Mouse (Mus musculus): ENCODE measurements around the gene Slc22a1. TPM values are rescaled to one million over a fixed set of nuclear protein-coding genes. Genes with fewer than 3 reads are reported as not detected.
A peak's percentile ranks its signal among the peaks of the same experiment; 100 is the strongest.

Slc22a1 gene
- polyA plus RNA-seq, 1 experiment from 2014 or later, result 0.10 TPM

DNA sequence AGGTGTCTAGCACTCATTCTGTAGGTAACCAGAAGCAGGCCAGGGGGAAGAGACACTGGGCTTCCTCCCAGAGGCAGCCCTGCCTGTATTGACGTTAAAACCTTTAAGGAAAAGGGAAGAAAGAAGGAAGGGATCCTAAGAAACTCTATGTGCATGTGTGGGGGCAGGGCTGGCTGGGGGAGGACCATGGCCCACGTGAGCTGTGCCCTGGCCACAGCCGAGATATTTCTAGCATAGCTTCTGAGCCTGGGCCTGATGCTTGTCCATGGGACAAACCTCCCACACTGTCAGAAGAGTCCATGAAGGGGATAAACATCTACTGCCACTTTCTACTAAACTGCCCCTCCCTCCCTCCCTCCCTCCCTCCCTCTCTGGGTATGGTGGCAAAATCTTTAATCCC, 1.8 kb downstream of the Slc22a1 start:
- no peak overlapping the region for H3K9ac ChIP-seq (ENCODE audit: low read depth, low read length)
- DNase-seq (ENCODE audit: low spot score), result no peak
- no peaks in the 10 kb centered on the region for H3K27me3 ChIP-seq (replicated peaks; ENCODE audit: control insufficient read depth, insufficient read depth, low read length)
- no peaks in the 10 kb centered on the region for H3K9me3 ChIP-seq (ENCODE audit: control insufficient read depth, low read length)
- ATAC-seq (replicated peaks; ENCODE audit: low FRiP score), result no peak
- H3K27ac ChIP-seq (ENCODE audit: low read depth, low read length), result no peak overlapping the region
- H3K4me3 ChIP-seq (ENCODE audit: low read depth, low read length), result no peak overlapping the region
- peaks cover 19% of the 10 kb centered on the region for H3K4me1 ChIP-seq (replicated peaks; ENCODE audit: control insufficient read depth, insufficient read depth, low read length)
- H3K4me2 ChIP-seq, result no peak overlapping the region
- no peaks in the 10 kb centered on the region for H3K36me3 ChIP-seq (ENCODE audit: control insufficient read depth, insufficient read depth, low read length)
- 72% methylated on average over 3 of the region's 3 CpGs for WGBS

DNA sequence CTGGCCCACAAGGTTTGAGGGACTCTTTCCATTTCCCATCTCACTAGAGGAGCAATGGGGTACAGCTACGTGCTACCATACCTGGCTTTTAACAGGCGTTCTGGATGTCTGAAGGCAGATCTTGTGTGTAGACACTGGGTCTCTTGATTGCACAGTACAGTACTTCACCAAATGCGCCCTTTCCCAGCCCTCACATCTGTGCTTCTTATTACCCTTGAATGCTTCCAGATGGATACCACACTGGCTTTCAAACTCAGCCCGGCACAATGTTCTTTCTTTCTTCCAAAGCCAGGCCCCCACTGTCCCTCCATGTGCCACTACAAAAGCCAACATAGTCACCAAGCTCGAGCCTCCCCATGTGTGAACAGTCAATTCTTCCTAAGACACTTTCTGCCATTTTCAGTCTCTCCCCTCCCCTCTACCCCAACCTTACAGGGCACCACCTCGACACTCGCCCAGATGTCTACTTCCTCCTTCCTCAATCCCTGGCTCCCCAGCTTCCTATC, 3.3 kb downstream of the Slc22a1 start:
- ATAC-seq (replicated peaks; ENCODE audit: low FRiP score), result no peak
- no peak for DNase-seq (ENCODE audit: low spot score)
- Histone ChIP-seq H3K4me3 (ENCODE audit: low read depth, low read length) (no peak overlapping the region), H3K9me3 (ENCODE audit: control insufficient read depth, low read length) (no peaks in the 10 kb centered on the region), H3K27ac (ENCODE audit: low read depth, low read length) (no peak overlapping the region), H3K9ac (ENCODE audit: low read depth, low read length) (no peak overlapping the region), H3K27me3 (replicated peaks; ENCODE audit: control insufficient read depth, insufficient read depth, low read length) (no peaks in the 10 kb centered on the region), H3K4me2 (no peak overlapping the region), H3K4me1 (replicated peaks; ENCODE audit: control insufficient read depth, insufficient read depth, low read length) (peaks cover 35% of the 10 kb centered on the region), H3K36me3 (ENCODE audit: control insufficient read depth, insufficient read depth, low read length) (no peaks in the 10 kb centered on the region)
- WGBS, result 73% methylated on average over 7 of the region's 7 CpGs

DNA sequence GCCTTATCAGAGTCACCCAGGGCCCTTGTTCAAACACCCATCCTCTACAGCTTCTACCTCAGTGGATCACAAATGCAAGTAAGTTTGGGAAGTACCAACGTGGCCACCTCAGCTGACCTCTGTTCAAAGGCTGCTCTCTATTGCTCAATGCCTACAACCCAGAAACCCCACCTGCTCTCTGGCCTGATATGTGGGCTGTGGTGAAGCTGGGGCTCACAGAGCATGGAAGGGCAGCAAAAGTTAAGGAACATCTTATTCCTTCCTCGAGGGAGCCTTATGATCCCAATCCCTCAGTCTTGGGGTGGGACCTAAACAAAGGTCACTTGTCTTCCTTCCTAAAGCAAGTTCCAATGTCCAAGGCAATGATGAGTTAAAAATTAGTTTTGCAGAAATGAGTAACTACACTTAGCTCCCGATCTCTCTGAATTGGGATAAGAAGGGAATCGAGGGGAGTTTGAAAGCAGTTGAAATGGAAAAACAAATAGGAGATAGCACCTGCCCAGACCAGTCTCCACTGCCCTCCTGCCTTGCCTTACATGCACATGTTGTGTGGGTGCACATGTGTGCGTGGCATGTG, 4.5 kb downstream of the Slc22a1 start:
- no peaks in the 10 kb centered on the region for H3K36me3 ChIP-seq (ENCODE audit: control insufficient read depth, insufficient read depth, low read length)
- ATAC-seq (replicated peaks; ENCODE audit: low FRiP score), result no peak
- no peak overlapping the region for H3K9ac ChIP-seq (ENCODE audit: low read depth, low read length)
- H3K27me3 ChIP-seq (replicated peaks; ENCODE audit: control insufficient read depth, insufficient read depth, low read length), result no peaks in the 10 kb centered on the region
- peaks cover 37% of the 10 kb centered on the region for H3K4me1 ChIP-seq (replicated peaks; ENCODE audit: control insufficient read depth, insufficient read depth, low read length)
- no peak overlapping the region for H3K4me2 ChIP-seq
- no peak overlapping the region for H3K4me3 ChIP-seq (ENCODE audit: low read depth, low read length)
- 69% methylated on average over 5 of the region's 5 CpGs for WGBS
- no peak for DNase-seq (ENCODE audit: low spot score)
- no peak overlapping the region for H3K27ac ChIP-seq (ENCODE audit: low read depth, low read length)
- no peaks in the 10 kb centered on the region for H3K9me3 ChIP-seq (ENCODE audit: control insufficient read depth, low read length)

DNA sequence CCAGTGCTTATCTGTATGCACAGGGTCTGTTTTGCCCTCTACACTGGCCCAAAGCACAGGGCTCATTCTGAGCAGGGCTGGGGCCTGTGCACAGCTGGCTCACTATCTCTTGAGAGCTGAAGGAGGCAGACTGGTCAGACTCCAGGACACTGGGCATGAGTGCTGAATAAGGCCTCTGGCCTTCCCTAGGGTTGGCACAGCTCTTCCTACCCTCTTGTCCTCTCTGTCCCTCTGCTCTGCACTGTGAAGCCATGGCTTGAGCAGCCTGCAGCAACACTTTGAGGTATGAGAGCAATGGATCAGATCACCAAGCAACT, 6.3 kb downstream of the Slc22a1 start:
- peak; percentile 61 for DNase-seq (ENCODE audit: low spot score)
- Histone ChIP-seq H3K9me3 (ENCODE audit: control insufficient read depth, low read length) (no peaks in the 10 kb centered on the region), H3K4me2 (peak overlapping the region; percentile 43), H3K9ac (ENCODE audit: low read depth, low read length) (peak overlapping the region; percentile 25; the same call in 1 of the 2 replicates), H3K27ac (ENCODE audit: low read depth, low read length) (peak overlapping the region; percentile 90), H3K27me3 (replicated peaks; ENCODE audit: control insufficient read depth, insufficient read depth, low read length) (0 out of 2 replicates have a peak, but pooled peaks cover 6% of the 10 kb centered on the region), H3K36me3 (ENCODE audit: control insufficient read depth, insufficient read depth, low read length) (no peaks in the 10 kb centered on the region), H3K4me3 (ENCODE audit: low read depth, low read length) (no peak overlapping the region), H3K4me1 (replicated peaks; ENCODE audit: control insufficient read depth, insufficient read depth, low read length) (peaks cover 37% of the 10 kb centered on the region)
- peak; percentile 87 for ATAC-seq (replicated peaks; ENCODE audit: low FRiP score)

DNA sequence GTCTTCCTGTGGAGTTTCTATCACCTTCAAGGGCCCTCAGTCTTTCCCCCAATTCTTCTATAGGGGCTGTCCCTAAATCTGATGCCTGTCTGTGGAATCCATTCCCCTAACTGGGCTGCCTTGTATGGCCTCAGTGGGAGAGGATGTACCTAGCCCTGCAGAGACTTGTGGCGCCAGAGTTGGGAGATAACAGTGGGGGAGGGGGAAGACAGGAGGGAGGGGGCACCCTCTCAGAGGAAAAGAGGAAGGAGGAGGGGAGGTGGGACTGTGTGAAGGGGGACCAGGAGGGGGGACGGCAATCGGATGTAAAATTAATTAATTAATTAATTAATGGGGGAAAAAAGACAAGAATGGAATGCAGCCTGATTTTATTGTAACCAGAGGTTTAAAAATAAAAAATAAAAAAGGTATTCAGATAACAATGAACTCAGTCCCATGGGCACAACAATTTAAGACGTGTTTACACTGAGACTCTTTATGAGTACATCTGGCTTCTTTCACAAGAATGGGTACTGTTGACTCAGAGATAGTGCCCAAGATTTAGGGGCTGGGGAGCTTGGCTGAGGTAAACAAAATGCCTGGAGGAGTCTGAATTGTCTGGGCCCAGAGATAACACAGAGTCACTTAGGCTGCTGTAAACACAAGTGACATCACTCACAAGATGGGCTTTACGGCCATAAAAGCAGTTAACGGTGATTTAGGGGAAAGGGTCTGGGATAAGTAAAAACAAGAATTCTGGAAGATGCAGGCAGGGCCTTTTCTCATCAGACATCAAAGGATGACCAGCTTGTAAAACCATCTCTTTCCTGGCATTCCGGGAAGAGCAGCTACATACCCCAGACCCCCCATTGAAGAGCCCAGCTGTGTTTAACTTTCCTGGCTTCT, 6.9 kb downstream of the Slc22a1 start:
- Histone ChIP-seq H3K4me1 (replicated peaks; ENCODE audit: control insufficient read depth, insufficient read depth, low read length) (peaks cover 35% of the 10 kb centered on the region), H3K9ac (ENCODE audit: low read depth, low read length) (no peak overlapping the region), H3K27ac (ENCODE audit: low read depth, low read length) (peak overlapping the region; percentile 90), H3K9me3 (ENCODE audit: control insufficient read depth, low read length) (no peaks in the 10 kb centered on the region), H3K4me3 (ENCODE audit: low read depth, low read length) (no peak overlapping the region), H3K4me2 (peak overlapping the region; percentile 43), H3K36me3 (ENCODE audit: control insufficient read depth, insufficient read depth, low read length) (no peaks in the 10 kb centered on the region), H3K27me3 (replicated peaks; ENCODE audit: control insufficient read depth, insufficient read depth, low read length) (0 out of 2 replicates have a peak, but pooled peaks cover 6% of the 10 kb centered on the region)
- WGBS, result 3% methylated on average over 7 of the region's 7 CpGs
- ATAC-seq (replicated peaks; ENCODE audit: low FRiP score), result peak; percentile 89
- no peak for DNase-seq (ENCODE audit: low spot score)

DNA sequence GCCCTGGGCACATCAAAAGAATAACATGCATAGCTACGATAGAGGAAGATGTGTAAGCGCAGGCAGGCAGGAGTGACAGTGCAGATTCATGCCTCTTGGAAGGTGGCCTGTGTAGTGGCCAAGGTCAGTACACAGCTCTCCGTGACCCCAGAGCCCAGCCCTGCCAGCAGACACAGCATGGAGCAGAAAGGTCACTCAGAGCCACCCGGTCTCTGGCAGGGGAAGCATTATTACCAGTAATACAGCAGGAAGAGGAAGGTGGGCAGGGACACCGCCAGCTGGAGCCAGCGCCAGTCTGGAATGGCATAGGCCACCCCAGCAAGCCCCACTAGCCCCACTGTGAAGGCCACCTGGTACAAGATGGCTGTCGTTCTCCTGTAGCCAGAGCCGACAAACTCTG, 11.5 kb downstream of the Slc22a1 start:
- Histone ChIP-seq H3K9ac (ENCODE audit: low read depth, low read length) (no peak overlapping the region), H3K27ac (ENCODE audit: low read depth, low read length) (no peak overlapping the region), H3K27me3 (replicated peaks; ENCODE audit: control insufficient read depth, insufficient read depth, low read length) (peaks cover 6% of the 10 kb centered on the region; the same call in 1 of the 2 replicates), H3K4me1 (replicated peaks; ENCODE audit: control insufficient read depth, insufficient read depth, low read length) (peaks cover 20% of the 10 kb centered on the region), H3K4me3 (ENCODE audit: low read depth, low read length) (no peak overlapping the region), H3K9me3 (ENCODE audit: control insufficient read depth, low read length) (no peaks in the 10 kb centered on the region), H3K36me3 (ENCODE audit: control insufficient read depth, insufficient read depth, low read length) (no peaks in the 10 kb centered on the region), H3K4me2 (no peak overlapping the region)
- DNase-seq (ENCODE audit: low spot score), result no peak
- no peak for ATAC-seq (replicated peaks; ENCODE audit: low FRiP score)
- WGBS, result 68% methylated on average over 8 of the region's 8 CpGs

DNA sequence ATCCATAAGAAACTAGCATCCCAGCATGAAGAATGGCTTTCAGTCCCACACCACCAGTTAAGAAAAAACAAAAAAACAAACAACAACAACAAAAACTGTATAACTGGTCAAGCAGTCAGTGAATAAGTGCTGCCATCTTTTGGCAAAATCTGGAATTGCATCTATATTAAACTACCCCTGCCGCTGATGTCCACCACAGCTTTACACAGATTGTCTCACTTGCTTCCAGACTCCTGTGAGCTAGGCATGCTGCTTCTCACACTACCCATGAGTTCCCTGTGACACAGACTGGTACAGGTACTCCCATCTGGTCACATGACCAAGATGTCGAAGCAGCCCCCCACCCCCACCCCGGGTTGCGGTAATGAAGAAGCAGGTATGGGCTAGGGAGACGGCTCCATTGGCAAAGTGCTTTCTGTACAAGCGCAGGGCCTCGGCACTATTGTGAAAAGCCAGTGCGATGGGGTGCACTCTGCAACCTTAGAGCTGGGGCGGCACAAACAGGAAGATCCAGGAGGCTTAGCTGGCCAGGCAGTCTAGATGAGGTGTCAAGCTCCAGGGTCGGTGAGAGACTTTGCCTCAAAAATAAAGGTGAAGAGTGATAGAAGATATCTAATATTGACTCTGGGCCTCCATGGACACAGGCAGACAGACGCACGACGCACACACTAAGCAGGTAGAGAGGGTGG, 14.9 kb downstream of the Slc22a1 start:
- Histone ChIP-seq H3K4me1 (replicated peaks; ENCODE audit: control insufficient read depth, insufficient read depth, low read length) (no peaks in the 10 kb centered on the region; the same call in 1 of the 2 replicates), H3K9ac (ENCODE audit: low read depth, low read length) (no peak overlapping the region), H3K4me3 (ENCODE audit: low read depth, low read length) (no peak overlapping the region), H3K9me3 (ENCODE audit: control insufficient read depth, low read length) (no peaks in the 10 kb centered on the region), H3K4me2 (no peak overlapping the region), H3K36me3 (ENCODE audit: control insufficient read depth, insufficient read depth, low read length) (no peaks in the 10 kb centered on the region), H3K27ac (ENCODE audit: low read depth, low read length) (no peak overlapping the region), H3K27me3 (replicated peaks; ENCODE audit: control insufficient read depth, insufficient read depth, low read length) (peaks cover 6% of the 10 kb centered on the region; the same call in 1 of the 2 replicates)
- ATAC-seq (replicated peaks; ENCODE audit: low FRiP score) (0 out of 2 replicates have a peak, but pooled peaks have one; percentile 18), DNase-seq (ENCODE audit: low spot score) (no peak)
- 66% methylated on average over 13 of the region's 13 CpGs for WGBS

DNA sequence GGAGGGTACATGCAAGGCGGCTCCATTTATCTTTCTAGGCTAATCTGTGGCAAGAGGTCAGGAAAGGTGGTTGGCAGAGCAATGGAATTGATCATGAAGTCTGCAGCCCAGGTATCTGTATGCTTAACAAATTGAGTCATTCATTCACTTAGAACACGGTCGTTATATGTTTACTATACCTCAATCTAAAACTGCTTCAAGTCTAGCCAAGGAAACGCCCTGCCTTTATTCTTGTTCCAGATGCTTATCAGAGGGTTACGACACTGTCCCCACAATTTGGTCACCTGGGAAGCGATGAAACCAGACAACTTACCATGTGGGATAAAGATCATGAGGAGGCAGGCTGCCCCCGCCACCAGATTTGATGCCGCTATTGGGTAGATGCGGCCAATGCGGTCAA, 16.4 kb downstream of the Slc22a1 start:
- Histone ChIP-seq H3K27ac (ENCODE audit: low read depth, low read length) (no peak overlapping the region), H3K4me2 (no peak overlapping the region), H3K9ac (ENCODE audit: low read depth, low read length) (no peak overlapping the region), H3K4me3 (ENCODE audit: low read depth, low read length) (no peak overlapping the region), H3K4me1 (replicated peaks; ENCODE audit: control insufficient read depth, insufficient read depth, low read length) (no peaks in the 10 kb centered on the region; the same call in 1 of the 2 replicates), H3K27me3 (replicated peaks; ENCODE audit: control insufficient read depth, insufficient read depth, low read length) (no peaks in the 10 kb centered on the region; the same call in 1 of the 2 replicates), H3K9me3 (ENCODE audit: control insufficient read depth, low read length) (no peaks in the 10 kb centered on the region), H3K36me3 (ENCODE audit: control insufficient read depth, insufficient read depth, low read length) (no peaks in the 10 kb centered on the region)
- 85% methylated on average over 10 of the region's 10 CpGs for WGBS
- DNase-seq (ENCODE audit: low spot score) (no peak), ATAC-seq (replicated peaks; ENCODE audit: low FRiP score) (no peak)
